Mouse (Mus musculus): Measurements from ENCODE around the gene Fastk. TPM values are rescaled to one million over a fixed set of nuclear protein-coding genes. Genes with fewer than 3 reads are reported as not detected.

Fastk gene
- polyA plus RNA-seq, 1 experiment from 2014 or later: 85.3 TPM

DNA sequence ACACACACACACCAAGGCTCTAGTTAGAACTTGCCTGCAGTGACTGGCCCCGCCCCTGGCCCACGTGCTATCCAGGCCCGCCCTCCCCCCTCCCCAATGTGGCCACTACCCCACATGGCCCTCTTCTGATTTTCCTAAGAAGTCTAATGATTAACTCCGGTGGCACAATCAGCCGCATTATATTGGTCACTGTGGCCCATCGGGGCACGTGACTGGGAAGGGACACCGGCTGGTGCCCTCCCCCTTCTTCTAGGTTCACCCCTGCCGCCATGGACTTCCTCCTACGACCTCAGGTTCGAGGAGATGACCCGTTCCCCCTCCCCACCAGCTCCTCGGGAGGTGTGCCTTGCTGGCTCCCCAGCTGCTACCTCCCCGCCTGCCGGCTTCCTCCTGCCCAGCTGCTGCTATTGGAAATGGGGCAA, 17.1 kb downstream of the Fastk start:
- Histone ChIP-seq H3K27ac (no peak overlapping the region), H3K9ac (peak overlapping the region; percentile 30; the same call in 1 of the 2 replicates), H3K9me3 (replicated peaks) (no peaks in the 10 kb centered on the region), H3K36me3 (ENCODE audit: poor library complexity, severe bottlenecking) (peaks cover 39% of the 10 kb centered on the region), H3K27me3 (peaks cover 5% of the 10 kb centered on the region; the same call in 1 of the 2 replicates), H3K4me3 (no peak overlapping the region), H3K4me2 (peak overlapping the region; percentile 89), H3K4me1 (peaks cover 48% of the 10 kb centered on the region)
- no peak for ATAC-seq
- 2% methylated on average over 14 of the region's 15 CpGs for WGBS

- no peaks in the 10 kb centered on the region for H3K9me3 ChIP-seq (replicated peaks)
- peaks cover 56% of the 10 kb centered on the region for H3K4me1 ChIP-seq
- H3K4me2 ChIP-seq: peak overlapping the region; percentile 89
- H3K4me3 ChIP-seq: peak overlapping the region; percentile 1; the same call in 1 of the 2 replicates
- H3K36me3 ChIP-seq (ENCODE audit: poor library complexity, severe bottlenecking): peaks cover 31% of the 10 kb centered on the region
- no peak for ATAC-seq
- peak overlapping the region; percentile 17; the same call in 1 of the 2 replicates for H3K9ac ChIP-seq
- H3K27me3 ChIP-seq: peaks cover 5% of the 10 kb centered on the region; the same call in 1 of the 2 replicates
- 7% methylated on average over 12 of the region's 12 CpGs for WGBS
- no peak overlapping the region for H3K27ac ChIP-seq
These were observed 17.8 kb downstream of the Fastk start for GRCm38 (mm10) chr5:24427285-24427633.

DNA sequence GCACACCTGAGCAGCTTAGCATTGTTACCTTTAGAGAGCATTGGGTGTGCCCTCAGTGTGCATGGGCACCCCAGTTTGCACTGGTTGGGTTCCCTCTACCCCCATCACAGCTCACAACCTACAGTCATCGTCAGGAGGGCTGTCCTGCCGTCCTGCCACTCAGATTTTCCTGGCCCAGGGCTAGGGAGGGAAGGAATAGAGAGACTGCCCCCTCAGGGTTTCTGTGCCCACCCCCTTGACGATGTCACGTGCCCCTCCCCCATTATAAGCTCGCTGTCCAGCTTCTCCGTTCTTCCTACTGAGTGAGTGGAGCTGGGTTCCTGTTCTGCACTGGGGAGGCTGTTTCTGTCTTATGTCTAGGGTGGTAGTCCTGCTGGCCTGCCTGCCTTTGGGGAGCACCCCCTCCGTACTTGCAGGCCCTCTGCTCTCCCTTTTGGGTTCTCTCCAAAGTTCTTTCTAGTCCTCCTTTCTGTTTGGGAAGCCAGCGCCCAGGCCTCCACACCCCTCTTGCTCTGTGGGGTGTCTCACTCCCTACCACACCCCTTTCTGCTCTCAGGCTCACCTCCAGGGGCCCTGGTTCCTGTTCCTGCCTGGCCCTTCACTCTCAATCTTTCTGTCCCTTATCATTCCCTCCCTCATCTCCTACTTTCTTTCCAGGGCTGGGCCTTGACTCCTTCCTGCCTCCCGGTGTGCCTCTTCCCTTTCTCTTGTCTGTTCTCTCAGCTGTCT, 18.4 kb downstream of the Fastk start:
- ATAC-seq: no peak
- peaks cover 61% of the 10 kb centered on the region for H3K4me1 ChIP-seq
- WGBS: 10% methylated on average over 9 of the region's 9 CpGs

GRCm38 (mm10) chr5:24426037-24426432, 19.1 kb downstream of the Fastk start:
- no peak for ATAC-seq
- H3K36me3 ChIP-seq (ENCODE audit: poor library complexity, severe bottlenecking): peaks cover 26% of the 10 kb centered on the region

More for the DNA sequence above, 18.4 kb downstream of the Fastk start:
- H3K4me2 ChIP-seq: peak overlapping the region; percentile 89
- peaks cover 26% of the 10 kb centered on the region for H3K36me3 ChIP-seq (ENCODE audit: poor library complexity, severe bottlenecking)
- H3K27me3 ChIP-seq: peaks cover 5% of the 10 kb centered on the region; the same call in 1 of the 2 replicates
- no peak overlapping the region for H3K27ac ChIP-seq
- H3K9me3 ChIP-seq (replicated peaks): no peaks in the 10 kb centered on the region
- peak overlapping the region; percentile 68 for H3K9ac ChIP-seq
- peak overlapping the region; percentile 61 for H3K4me3 ChIP-seq

DNA sequence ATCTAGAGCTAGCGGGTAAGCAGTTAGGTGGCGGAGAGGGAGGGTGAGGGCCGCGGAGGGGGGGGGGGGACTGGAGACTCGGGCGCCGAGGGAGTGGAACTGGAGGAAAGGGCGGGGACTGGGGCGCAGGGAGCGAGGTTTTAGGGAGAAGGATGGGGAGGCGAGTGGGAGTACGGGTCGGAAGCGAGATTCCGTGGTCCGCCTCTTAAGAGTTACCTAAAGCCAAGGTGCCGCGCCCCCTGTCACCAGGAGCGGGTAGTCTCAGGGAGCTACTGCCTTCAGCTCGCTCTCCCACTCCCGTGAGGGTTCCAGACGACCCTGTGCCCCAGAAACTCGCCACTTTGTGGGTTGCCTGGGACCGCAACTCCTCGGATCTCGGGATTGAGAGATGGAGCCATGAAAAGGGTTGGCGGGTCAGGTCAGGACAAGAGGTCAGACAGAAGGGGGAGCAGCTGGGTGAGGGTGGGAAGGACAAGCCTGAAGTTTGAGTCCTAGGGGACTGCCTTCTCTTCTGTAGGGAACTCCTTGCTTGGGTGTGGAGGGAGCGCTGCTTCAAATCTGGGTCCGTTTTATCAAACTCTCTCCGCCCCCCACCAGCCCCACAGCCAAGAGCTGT, 19.6 kb downstream of the Fastk start:
- Histone ChIP-seq H3K9me3 (replicated peaks) (no peaks in the 10 kb centered on the region), H3K9ac (peak overlapping the region; percentile 68), H3K4me3 (peak overlapping the region; percentile 61), H3K36me3 (ENCODE audit: poor library complexity, severe bottlenecking) (peaks cover 26% of the 10 kb centered on the region), H3K4me2 (peak overlapping the region; percentile 89), H3K27me3 (peaks cover 5% of the 10 kb centered on the region; the same call in 1 of the 2 replicates), H3K4me1 (peaks cover 61% of the 10 kb centered on the region), H3K27ac (peak overlapping the region; percentile 36)
- ATAC-seq: no peak
- WGBS: 1% methylated on average over 28 of the region's 30 CpGs

More at GRCm38 (mm10) chr5:24426037-24426432, 19.1 kb downstream of the Fastk start:
- Histone ChIP-seq H3K4me3 (peak overlapping the region; percentile 61), H3K27me3 (peaks cover 5% of the 10 kb centered on the region; the same call in 1 of the 2 replicates), H3K9ac (peak overlapping the region; percentile 68), H3K4me1 (peaks cover 61% of the 10 kb centered on the region), H3K27ac (peak overlapping the region; percentile 36; the same call in 1 of the 2 replicates), H3K9me3 (replicated peaks) (no peaks in the 10 kb centered on the region), H3K4me2 (peak overlapping the region; percentile 89)
- under 1% methylated on average over 10 of the region's 10 CpGs for WGBS

DNA sequence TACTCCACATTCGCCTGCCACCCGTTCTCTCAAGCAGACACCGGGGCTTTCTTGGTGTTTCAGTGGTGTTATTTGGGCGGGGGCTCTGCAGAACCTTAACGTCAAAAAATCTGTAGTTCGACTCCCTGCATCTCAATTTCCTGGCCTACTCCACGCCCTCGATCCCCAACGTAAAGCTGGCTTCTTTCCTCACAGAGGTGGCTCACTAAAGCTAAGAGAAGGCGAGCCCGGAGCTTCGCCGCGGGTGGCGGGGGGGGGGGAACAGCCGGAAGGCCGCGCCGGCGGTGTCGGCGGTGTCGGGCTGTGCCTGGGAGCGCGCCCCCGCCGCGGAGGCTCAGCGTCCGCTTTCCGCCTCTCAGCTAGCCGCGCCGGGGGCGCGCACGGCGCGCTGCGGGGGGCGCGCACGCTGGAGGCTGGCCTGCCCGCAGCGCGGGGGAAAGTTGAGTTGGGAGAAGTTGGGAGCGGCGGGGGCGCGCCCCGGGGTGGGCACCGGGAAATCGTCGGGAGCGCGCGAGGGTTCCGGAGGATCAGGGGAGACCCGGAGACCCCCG, 20.2 kb downstream of the Fastk start:
- Histone ChIP-seq H3K4me2 (peak overlapping the region; percentile 89), H3K9me3 (replicated peaks) (no peaks in the 10 kb centered on the region), H3K27me3 (peaks cover 5% of the 10 kb centered on the region; the same call in 1 of the 2 replicates), H3K4me1 (peaks cover 61% of the 10 kb centered on the region), H3K9ac (peak overlapping the region; percentile 68), H3K36me3 (ENCODE audit: poor library complexity, severe bottlenecking) (peaks cover 26% of the 10 kb centered on the region), H3K4me3 (peak overlapping the region; percentile 61), H3K27ac (peak overlapping the region; percentile 92; the same call in 1 of the 2 replicates)
- under 1% methylated on average over 40 of the region's 60 CpGs for WGBS
- ATAC-seq: no peak

DNA sequence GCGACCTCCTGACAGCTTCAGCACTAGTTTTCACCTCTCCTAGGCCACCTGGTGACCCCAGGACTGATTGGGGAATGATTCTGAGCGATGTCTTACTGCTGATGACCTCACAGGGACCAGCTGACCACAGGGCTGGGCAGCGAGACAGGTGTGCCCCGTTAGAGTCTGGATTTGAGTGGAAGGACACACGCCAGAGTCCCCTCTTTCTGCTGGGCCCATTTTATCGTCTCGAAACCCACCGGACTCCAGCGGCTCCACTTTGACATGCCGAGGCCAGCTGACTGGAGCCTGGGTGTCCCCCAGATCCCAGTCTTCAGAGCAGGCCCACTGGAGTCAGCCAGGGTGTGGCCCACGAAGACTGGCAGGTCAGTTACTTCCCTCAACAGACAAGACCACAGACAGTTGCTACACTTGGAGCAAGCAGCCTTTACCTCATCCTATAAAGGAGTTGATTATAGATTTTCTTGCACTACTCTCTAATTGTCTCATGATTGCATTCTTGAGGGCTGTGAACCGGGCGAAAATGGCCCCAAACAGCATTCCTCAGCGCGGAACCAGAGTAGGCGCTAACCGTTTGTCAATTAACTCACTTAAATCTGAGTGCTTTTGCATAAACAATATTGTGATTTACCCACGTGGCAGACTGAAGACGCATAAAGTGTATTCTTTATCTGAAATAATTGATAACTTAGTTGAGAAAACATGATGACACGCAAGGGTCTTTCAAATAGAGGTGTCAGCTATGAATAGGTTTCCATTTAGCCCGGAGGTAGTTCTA, 20.9 kb downstream of the Fastk start:
- Histone ChIP-seq H3K4me2 (peak overlapping the region; percentile 89), H3K4me3 (peak overlapping the region; percentile 61), H3K9ac (peak overlapping the region; percentile 75), H3K27ac (peak overlapping the region; percentile 92), H3K4me1 (peaks cover 61% of the 10 kb centered on the region), H3K9me3 (replicated peaks) (no peaks in the 10 kb centered on the region), H3K27me3 (peaks cover 5% of the 10 kb centered on the region; the same call in 1 of the 2 replicates), H3K36me3 (ENCODE audit: poor library complexity, severe bottlenecking) (peaks cover 26% of the 10 kb centered on the region)
- ATAC-seq: 0 out of 2 replicates have a peak, but pooled peaks have one; percentile 0
- WGBS: 10% methylated on average over 21 of the region's 21 CpGs

GRCm38 (mm10) chr5:24423129-24424003, 21.7 kb downstream of the Fastk start, which contains the start of the genes Cdk5 and Slc4a2:
Gene Cdk5 (minus strand): TSS chr5:24423530.
Gene Slc4a2 (plus strand): TSS chr5:24423837.
- H3K4me3 ChIP-seq: peak within 1 kb of the TSS; percentile 61
- peak within 1 kb of the TSS; percentile 92 for H3K27ac ChIP-seq
- ATAC-seq: peak; percentile 97
- H3K4me2 ChIP-seq: peak within 1 kb of the TSS; percentile 89
- no peaks in the 10 kb centered on the region for H3K9me3 ChIP-seq (replicated peaks)
- under 1% methylated on average over 46 of the region's 46 CpGs for WGBS
- H3K9ac ChIP-seq: peak within 1 kb of the TSS; percentile 83
- H3K27me3 ChIP-seq: peaks cover 5% of the 10 kb centered on the region; the same call in 1 of the 2 replicates
- H3K36me3 ChIP-seq (ENCODE audit: poor library complexity, severe bottlenecking): peaks cover 34% of the 10 kb centered on the region
- peaks cover 56% of the 10 kb centered on the region for H3K4me1 ChIP-seq

- 79% methylated on average over 9 of the region's 9 CpGs for WGBS
- Histone ChIP-seq H3K27ac (no peak overlapping the region), H3K9ac (0 out of 2 replicates have a peak overlapping the region, but pooled peaks have one; percentile 5), H3K4me2 (no peak overlapping the region), H3K4me3 (no peak overlapping the region), H3K27me3 (0 out of 2 replicates have a peak, but pooled peaks cover 7% of the 10 kb centered on the region), H3K4me1 (peaks cover 37% of the 10 kb centered on the region), H3K36me3 (ENCODE audit: poor library complexity, severe bottlenecking) (peaks cover 37% of the 10 kb centered on the region), H3K9me3 (replicated peaks) (no peaks in the 10 kb centered on the region)
- no peak for ATAC-seq
These were observed 24.7 kb downstream of the Fastk start for GRCm38 (mm10) chr5:24420381-24420780.

GRCm38 (mm10) chr5:24417587-24417986, 27.5 kb downstream of the Fastk start:
- 84% methylated on average over 10 of the region's 10 CpGs for WGBS
- no peak overlapping the region for H3K4me2 ChIP-seq
- H3K4me3 ChIP-seq: no peak overlapping the region
- H3K4me1 ChIP-seq: peaks cover 19% of the 10 kb centered on the region
- no peak overlapping the region for H3K27ac ChIP-seq
- no peak overlapping the region for H3K9ac ChIP-seq
- 0 out of 2 replicates have a peak, but pooled peaks cover 10% of the 10 kb centered on the region for H3K27me3 ChIP-seq
- peaks cover 37% of the 10 kb centered on the region for H3K36me3 ChIP-seq (ENCODE audit: poor library complexity, severe bottlenecking)
- no peaks in the 10 kb centered on the region for H3K9me3 ChIP-seq (replicated peaks)
- no peak for ATAC-seq
